Mouse (Mus musculus) ES-Bruce4 (cell line): Measurements from ENCODE around the gene Gm6408.

Source experiments
- CTCF ChIP-seq: IDR thresholded peaks from one replicate; pipeline ENCODE4 v1.8.1; 2011; ENCODE audit warnings: low read depth, low read length
- EP300 ChIP-seq: IDR thresholded peaks from 2 replicates; pipeline ENCODE4 v1.6.1; 2011; ENCODE audit warnings: low read depth, low read length; ENCODE audit not compliant: insufficient read depth
- POLR2A ChIP-seq: IDR thresholded peaks from one replicate; pipeline ENCODE4 v1.8.1; 2011; ENCODE audit warnings: low read length; ENCODE audit not compliant: insufficient read depth

- no peak for TF ChIP-seq EP300
- no peak for TF ChIP-seq POLR2A
- TF ChIP-seq CTCF: no peak
Observed at GRCm38 (mm10) chr5:146435316-146435715, 46.4 kb upstream of the Gm6408 start.
